Comparison of ENCODE assay signal across 8 mouse cellular contexts in the genomic region with DNA sequence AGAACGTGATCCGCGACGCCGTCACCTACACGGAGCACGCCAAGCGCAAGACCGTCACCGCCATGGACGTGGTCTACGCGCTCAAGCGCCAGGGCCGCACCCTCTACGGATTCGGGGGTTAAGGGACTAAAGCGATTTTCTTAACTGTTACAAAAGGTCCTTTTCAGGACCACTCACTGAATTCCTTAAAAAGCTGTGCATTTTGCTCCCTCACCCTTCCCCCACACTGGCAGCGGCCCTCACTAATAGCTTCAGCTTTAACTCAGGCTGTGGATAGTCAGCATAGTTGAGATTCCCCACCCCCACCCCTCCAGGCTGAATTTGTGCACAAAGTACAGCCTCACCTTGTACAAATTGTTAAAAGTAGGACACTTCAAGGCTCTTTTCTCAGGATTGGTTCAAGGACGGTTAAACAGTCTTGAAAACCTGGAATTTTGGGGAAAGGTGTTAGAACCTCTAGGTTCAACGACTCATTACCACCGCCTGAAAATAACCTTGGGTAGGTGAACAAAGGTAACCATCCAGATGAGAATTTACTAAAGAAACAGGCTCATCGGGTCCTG. TPM values are rescaled to one million over a fixed set of nuclear protein-coding genes. Genes with fewer than 3 reads are reported as not detected.
A peak's percentile ranks its signal among the peaks of the same experiment; 100 is the strongest.
DNase-seq lines count a peak whose midpoint lies in the region; ATAC-seq and TF ChIP-seq lines count a peak whose summit lies in the region.

No protein-coding gene starts in this region.

- H3K4me2 ChIP-seq in hindbrain, embryonic 16.5 days (ENCODE audit: low read length) = peak overlapping the region; percentile 50
- H3K4me2 ChIP-seq in midbrain, embryonic 13.5 days (replicated peaks) = peak overlapping the region; percentile 64

- no peak; the same call in 1 of the 2 replicates for ATAC-seq in hindbrain, embryonic 16.5 days
- peak; percentile 18; the same call in 1 of the 2 replicates for ATAC-seq in midbrain, embryonic 13.5 days

- no peaks in the 10 kb centered on the region for H3K4me1 ChIP-seq in cortical plate, adult 2 months (ENCODE audit: control insufficient read depth, insufficient read depth, low read length)
- H3K4me1 ChIP-seq in hindbrain, embryonic 16.5 days (ENCODE audit: control insufficient read depth, insufficient read depth, low read depth, low read length) = peaks cover 11% of the 10 kb centered on the region
- peaks cover 24% of the 10 kb centered on the region for H3K4me1 ChIP-seq in midbrain, embryonic 13.5 days (replicated peaks)

- peak; percentile 47 to 73 for DNase-seq in spleen, postnatal 4 days (ENCODE audit: low spot score in 2 of 2)
- no peak for DNase-seq in spleen, postnatal 14 days (ENCODE audit: low spot score in 2 of 2)
- no peak for DNase-seq in adipocyte (ENCODE audit: low spot score)
- DNase-seq in ovary, postnatal 36 days (ENCODE audit: low spot score) = no peak
- no peak for DNase-seq in left cerebral cortex, postnatal 10 days (ENCODE audit: extremely low spot score in 1 of 2, low spot score in 2 of 2)

- H3K27me3 ChIP-seq in hindbrain, embryonic 16.5 days (replicated peaks; ENCODE audit: control insufficient read depth, insufficient read depth, low read length) = no peaks in the 10 kb centered on the region
- H3K27me3 ChIP-seq in midbrain, embryonic 13.5 days = no peaks in the 10 kb centered on the region

- no peak for TF ChIP-seq CTCF in cortical plate, adult 2 months (IDR thresholded peaks at IDR 0.05; ENCODE audit: extremely low read depth, insufficient read depth, low read length)

- no peaks in the 10 kb centered on the region for H3K36me3 ChIP-seq in hindbrain, embryonic 16.5 days (ENCODE audit: control insufficient read depth, insufficient read depth, low read length)
- H3K36me3 ChIP-seq in midbrain, embryonic 13.5 days = no peaks in the 10 kb centered on the region

- intact Hi-C loops in left cerebral cortex, postnatal 10 days (cut with DNase I) = loop anchor here (10.0 kb wide), 1 partner anchor 202 kb away; a partner anchor contains a TSS

- TF ChIP-seq POLR2A in cortical plate, adult 2 months (IDR thresholded peaks at IDR 0.05; ENCODE audit: extremely low read depth, insufficient read depth, low read length) = no peak

- 2% methylated on average over 10 of the region's 23 CpGs for WGBS in hindbrain, embryonic 16.5 days
- WGBS in midbrain, embryonic 13.5 days = 2% methylated on average over 19 of the region's 23 CpGs

- H3K9ac ChIP-seq in hindbrain, embryonic 16.5 days (ENCODE audit: low read depth, low read length) = peak overlapping the region; percentile 4
- peak overlapping the region; percentile 64 for H3K9ac ChIP-seq in midbrain, embryonic 13.5 days (replicated peaks)

- H3K9me3 ChIP-seq in hindbrain, embryonic 16.5 days (ENCODE audit: control insufficient read depth, low read length) = no peaks in the 10 kb centered on the region
- H3K9me3 ChIP-seq in midbrain, embryonic 13.5 days = no peaks in the 10 kb centered on the region

- H3K4me3 ChIP-seq in cortical plate, adult 2 months (ENCODE audit: insufficient read depth, low read length) = peak overlapping the region; percentile 51
- peak overlapping the region; percentile 42 for H3K4me3 ChIP-seq in hindbrain, embryonic 16.5 days (ENCODE audit: low read length)
- H3K4me3 ChIP-seq in midbrain, embryonic 13.5 days (replicated peaks) = peak overlapping the region; percentile 38

- peak overlapping the region; percentile 32 for H3K27ac ChIP-seq in cortical plate, adult 2 months (ENCODE audit: insufficient read depth, low read length)
- H3K27ac ChIP-seq in hindbrain, embryonic 16.5 days (ENCODE audit: low read depth, low read length) = peak overlapping the region; percentile 80
- H3K27ac ChIP-seq in midbrain, embryonic 13.5 days = peak overlapping the region; percentile 82

RNA-seq across cellular contexts. Expression of a gene that starts 0.5 kb away (rescaled TPM):
- polyA plus RNA-seq in cortical plate, adult 2 months (2012; rRNA removed) = 3.7 and 8.3 TPM in 2 replicates
- 1.1 TPM in 1 of 2 replicates, not detected in the other for polyA plus RNA-seq in hindbrain, embryonic 16.5 days (2015; fragmentation: Nextera tagmentation; extraction: Ambion mirVana)
- 4.6 and 5.2 TPM in 2 replicates for polyA plus RNA-seq in midbrain, embryonic 13.5 days (2015; fragmentation: Nextera tagmentation; extraction: Ambion mirVana)
- total RNA-seq in left cerebral cortex, postnatal 10 days (2021) = 10 to 100 TPM; 79.7 to 80.1 TPM

RNA-seq across cellular contexts. Expression of a gene that starts 3.7 kb away (rescaled TPM):
- 4.2 and 9.6 TPM in 2 replicates for polyA plus RNA-seq in cortical plate, adult 2 months (2012; rRNA removed)
- not detected in 2 replicates for polyA plus RNA-seq in hindbrain, embryonic 16.5 days (2015; fragmentation: Nextera tagmentation; extraction: Ambion mirVana)
- polyA plus RNA-seq in midbrain, embryonic 13.5 days (2015; fragmentation: Nextera tagmentation; extraction: Ambion mirVana) = 0.44 and 0.57 TPM in 2 replicates
- 10 to 100 TPM; 77.4 to 83.3 TPM for total RNA-seq in left cerebral cortex, postnatal 10 days (2021)

RNA-seq across cellular contexts. Expression of a gene that starts 4.9 kb away (rescaled TPM):
- 0.57 and 1.4 TPM in 2 replicates for polyA plus RNA-seq in cortical plate, adult 2 months (2012; rRNA removed)
- polyA plus RNA-seq in hindbrain, embryonic 16.5 days (2015; fragmentation: Nextera tagmentation; extraction: Ambion mirVana) = 0.89 and 1.2 TPM in 2 replicates
- polyA plus RNA-seq in midbrain, embryonic 13.5 days (2015; fragmentation: Nextera tagmentation; extraction: Ambion mirVana) = 1.4 and 3.3 TPM in 2 replicates
- 10 to 100 TPM; 53.3 to 58.4 TPM for total RNA-seq in left cerebral cortex, postnatal 10 days (2021)

RNA-seq across cellular contexts. Expression of a gene that starts 5.2 kb away (rescaled TPM):
- polyA plus RNA-seq in cortical plate, adult 2 months (2012; rRNA removed) = 0.57 and 0.77 TPM in 2 replicates
- polyA plus RNA-seq in hindbrain, embryonic 16.5 days (2015; fragmentation: Nextera tagmentation; extraction: Ambion mirVana) = 1.7 and 2.7 TPM in 2 replicates
- polyA plus RNA-seq in midbrain, embryonic 13.5 days (2015; fragmentation: Nextera tagmentation; extraction: Ambion mirVana) = 6.3 and 8.7 TPM in 2 replicates
- 10 to 100 TPM; 37.4 to 47.0 TPM for total RNA-seq in left cerebral cortex, postnatal 10 days (2021)

RNA-seq across cellular contexts. Expression of a gene that starts 6.2 kb away (rescaled TPM):
- 0.55 and 0.77 TPM in 2 replicates for polyA plus RNA-seq in cortical plate, adult 2 months (2012; rRNA removed)
- polyA plus RNA-seq in hindbrain, embryonic 16.5 days (2015; fragmentation: Nextera tagmentation; extraction: Ambion mirVana) = 0.44 TPM in 1 of 2 replicates, not detected in the other
- polyA plus RNA-seq in midbrain, embryonic 13.5 days (2015; fragmentation: Nextera tagmentation; extraction: Ambion mirVana) = 1.6 and 2.2 TPM in 2 replicates
- total RNA-seq in left cerebral cortex, postnatal 10 days (2021) = 10 to 100 TPM; 32.9 to 36.8 TPM

Comparison
In these comparisons a context has a peak if more than half of its experiments do, and no peak if none do; other contexts are left out.
1. DNase-seq: peak in spleen, postnatal 4 days (2 of 2); none in spleen, postnatal 14 days (0 of 2), adipocyte (single experiment), ovary, postnatal 36 days (single experiment) and left cerebral cortex, postnatal 10 days (0 of 2).
2. H3K27ac ChIP-seq: peak in every context shown above with its lines; median percentile 82 in midbrain, embryonic 13.5 days; 80 in hindbrain, embryonic 16.5 days; 32 in cortical plate, adult 2 months.
3. Peak in every context shown above with its lines, with median percentiles within 50 percentile points of each other: H3K4me3 ChIP-seq.